Mouse (Mus musculus): ENCODE measurements around the gene Kifc3.

- TF ChIP-seq CTCF (IDR thresholded peaks at IDR 0.05; ENCODE audit: extremely low read depth, insufficient read length, insufficient replicate concordance, low read depth, low read length) (no peak), POLR2A (IDR thresholded peaks at IDR 0.05; ENCODE audit: low read depth, low read length) (no peak)
Observed at GRCm38 (mm10) chr8:95154056-95154455, 48.6 kb downstream of the Kifc3 start.

Data from small intestine, adult 2 months (tissue).